Mouse (Mus musculus): ENCODE data around the gene Gatad2b. TPM values are rescaled to one million over a fixed set of nuclear protein-coding genes. Genes with fewer than 3 reads are reported as not detected.

Gene Gatad2b
- total and polyA plus RNA-seq, 2 experiments from 2014 or later, result 12.6 to 34.1 TPM

- H3K27me3 ChIP-seq (ENCODE audit: insufficient read depth, low read length), result no peaks in the 10 kb centered on the region
- H3K9ac ChIP-seq, result no peak overlapping the region
- no peaks in the 10 kb centered on the region for H3K9me3 ChIP-seq (ENCODE audit: low read length)
- H3K4me1 ChIP-seq (ENCODE audit: insufficient read depth), result no peaks in the 10 kb centered on the region
- no peak for DNase-seq
- H3K36me3 ChIP-seq (ENCODE audit: insufficient read depth), result peaks cover 71% of the 10 kb centered on the region
- H3K4me2 ChIP-seq (ENCODE audit: low read depth), result no peak overlapping the region
- 90% methylated on average over 7 of the region's 7 CpGs for WGBS
- no peak for TF ChIP-seq CTCF (IDR thresholded peaks at IDR 0.05; ENCODE audit: low read depth)
- no peak overlapping the region for H3K4me3 ChIP-seq (ENCODE audit: low read depth, low read length)
- H3K27ac ChIP-seq (ENCODE audit: low read depth, low read length), result no peak overlapping the region
- no peak for ATAC-seq
Observed at GRCm38 (mm10) chr3:90357959-90358358, 65.0 kb downstream of the Gatad2b start.

- H3K4me3 ChIP-seq (ENCODE audit: low read depth, low read length), result no peak overlapping the region
- H3K9ac ChIP-seq, result no peak overlapping the region
- H3K27ac ChIP-seq (ENCODE audit: low read depth, low read length), result no peak overlapping the region
- H3K4me1 ChIP-seq (ENCODE audit: insufficient read depth), result no peaks in the 10 kb centered on the region
- no peak for DNase-seq
- no peak for ATAC-seq
- WGBS, result 96% methylated on average over 1 of the region's 1 CpGs
- TF ChIP-seq CTCF (IDR thresholded peaks at IDR 0.05; ENCODE audit: low read depth), result no peak
- no peaks in the 10 kb centered on the region for H3K27me3 ChIP-seq (ENCODE audit: insufficient read depth, low read length)
- peaks cover 58% of the 10 kb centered on the region for H3K36me3 ChIP-seq (ENCODE audit: insufficient read depth)
- no peaks in the 10 kb centered on the region for H3K9me3 ChIP-seq (ENCODE audit: low read length)
- H3K4me2 ChIP-seq (ENCODE audit: low read depth), result no peak overlapping the region
Observed at GRCm38 (mm10) chr3:90359230-90359629, 66.3 kb downstream of the Gatad2b start.

- no peak for TF ChIP-seq CTCF (IDR thresholded peaks at IDR 0.05; ENCODE audit: low read depth)
- Histone ChIP-seq H3K27me3 (ENCODE audit: insufficient read depth, low read length) (no peaks in the 10 kb centered on the region), H3K9ac (no peak overlapping the region), H3K36me3 (ENCODE audit: insufficient read depth) (peaks cover 36% of the 10 kb centered on the region), H3K4me2 (ENCODE audit: low read depth) (no peak overlapping the region), H3K9me3 (ENCODE audit: low read length) (no peaks in the 10 kb centered on the region), H3K27ac (ENCODE audit: low read depth, low read length) (no peak overlapping the region), H3K4me1 (ENCODE audit: insufficient read depth) (no peaks in the 10 kb centered on the region), H3K4me3 (ENCODE audit: low read depth, low read length) (no peak overlapping the region)
- DNase-seq, result no peak
- ATAC-seq, result no peak
- 76% methylated on average over 4 of the region's 4 CpGs for WGBS
Observed at GRCm38 (mm10) chr3:90361476-90361875, 68.5 kb downstream of the Gatad2b start.

- no peak overlapping the region for H3K27ac ChIP-seq (ENCODE audit: low read depth, low read length)
- no peaks in the 10 kb centered on the region for H3K9me3 ChIP-seq (ENCODE audit: low read length)
- no peaks in the 10 kb centered on the region for H3K4me1 ChIP-seq (ENCODE audit: insufficient read depth)
- DNase-seq, result no peak
- no peak for ATAC-seq
- no peak for TF ChIP-seq CTCF (IDR thresholded peaks at IDR 0.05; ENCODE audit: low read depth)
- no peaks in the 10 kb centered on the region for H3K27me3 ChIP-seq (ENCODE audit: insufficient read depth, low read length)
- no peak overlapping the region for H3K4me2 ChIP-seq (ENCODE audit: low read depth)
- H3K9ac ChIP-seq, result no peak overlapping the region
- no peak overlapping the region for H3K4me3 ChIP-seq (ENCODE audit: low read depth, low read length)
- H3K36me3 ChIP-seq (ENCODE audit: insufficient read depth), result peaks cover 31% of the 10 kb centered on the region
- 78% methylated on average over 2 of the region's 2 CpGs for WGBS
Observed at GRCm38 (mm10) chr3:90362346-90362745, 69.4 kb downstream of the Gatad2b start.

GRCm38 (mm10) chr3:90367001-90367632 lies 74.1 kb downstream of the Gatad2b start:
- Histone ChIP-seq H3K4me2 (ENCODE audit: low read depth) (no peak overlapping the region), H3K27ac (ENCODE audit: low read depth, low read length) (no peak overlapping the region), H3K27me3 (ENCODE audit: insufficient read depth, low read length) (no peaks in the 10 kb centered on the region), H3K9ac (no peak overlapping the region), H3K9me3 (ENCODE audit: low read length) (no peaks in the 10 kb centered on the region), H3K36me3 (ENCODE audit: insufficient read depth) (no peaks in the 10 kb centered on the region), H3K4me1 (ENCODE audit: insufficient read depth) (no peaks in the 10 kb centered on the region), H3K4me3 (ENCODE audit: low read depth, low read length) (no peak overlapping the region)
- TF ChIP-seq CTCF (IDR thresholded peaks at IDR 0.05; ENCODE audit: low read depth), result no peak
- DNase-seq, result no peak
- 92% methylated on average over 5 of the region's 5 CpGs for WGBS
- no peak for ATAC-seq

- no peak for DNase-seq
- WGBS, result 26% methylated on average over 2 of the region's 2 CpGs
Observed at GRCm38 (mm10) chr3:90369041-90369440, 76.1 kb downstream of the Gatad2b start.

GRCm38 (mm10) chr3:90371857-90372256 lies 78.9 kb downstream of the Gatad2b start:
- Histone ChIP-seq H3K27me3 (ENCODE audit: insufficient read depth, low read length) (no peaks in the 10 kb centered on the region), H3K36me3 (ENCODE audit: insufficient read depth) (no peaks in the 10 kb centered on the region), H3K4me3 (ENCODE audit: low read depth, low read length) (no peak overlapping the region), H3K4me1 (ENCODE audit: insufficient read depth) (no peaks in the 10 kb centered on the region), H3K9me3 (ENCODE audit: low read length) (no peaks in the 10 kb centered on the region), H3K4me2 (ENCODE audit: low read depth) (no peak overlapping the region), H3K27ac (ENCODE audit: low read depth, low read length) (no peak overlapping the region), H3K9ac (no peak overlapping the region)
- no peak for ATAC-seq
- TF ChIP-seq CTCF (IDR thresholded peaks at IDR 0.05; ENCODE audit: low read depth), result no peak
- DNase-seq, result no peak
- whole genome bisulfite sequencing, result 78% methylated on average over 7 of the region's 7 CpGs

More at GRCm38 (mm10) chr3:90369041-90369440, 76.1 kb downstream of the Gatad2b start:
- no peak for TF ChIP-seq CTCF (IDR thresholded peaks at IDR 0.05; ENCODE audit: low read depth)
- Histone ChIP-seq H3K27ac (ENCODE audit: low read depth, low read length) (no peak overlapping the region), H3K27me3 (ENCODE audit: insufficient read depth, low read length) (no peaks in the 10 kb centered on the region), H3K4me1 (ENCODE audit: insufficient read depth) (no peaks in the 10 kb centered on the region), H3K4me2 (ENCODE audit: low read depth) (no peak overlapping the region), H3K9ac (no peak overlapping the region), H3K9me3 (ENCODE audit: low read length) (no peaks in the 10 kb centered on the region), H3K36me3 (ENCODE audit: insufficient read depth) (no peaks in the 10 kb centered on the region), H3K4me3 (ENCODE audit: low read depth, low read length) (no peak overlapping the region)
- ATAC-seq, result no peak

Measured in forebrain, postnatal 0 days (tissue).